Mouse (Mus musculus) thymus, adult 18-20 months (tissue): ENCODE data around the gene 1110065P20Rik.

Experiments
- DNase-seq, 2 experiments: peaks; one replicate each; pipeline ENCODE4 v3.0.0; 2022; ENCODE audit warnings: mixed read lengths in 2 of 2

1110065P20Rik gene

DNA sequence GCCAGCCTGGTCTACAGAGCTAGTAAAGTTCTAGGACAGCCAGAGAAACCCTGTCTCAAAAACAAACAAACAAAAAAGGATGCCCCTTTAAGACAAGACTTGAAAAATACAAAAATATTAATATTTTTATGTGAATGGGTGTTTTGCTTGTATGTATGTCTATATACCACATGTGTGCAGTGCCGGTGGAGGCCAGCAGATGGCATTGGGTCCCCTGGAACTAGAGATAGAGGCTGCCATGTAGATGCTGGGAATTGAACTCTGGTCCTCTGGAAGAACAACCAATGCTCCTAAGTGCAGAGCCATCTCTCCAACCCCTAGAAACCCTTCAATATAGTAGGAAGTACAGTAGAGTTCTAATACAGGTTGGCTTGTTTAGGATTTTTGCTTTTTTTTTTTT is 10.0 kb downstream of the 1110065P20Rik start:
- no peak for DNase-seq

DNA sequence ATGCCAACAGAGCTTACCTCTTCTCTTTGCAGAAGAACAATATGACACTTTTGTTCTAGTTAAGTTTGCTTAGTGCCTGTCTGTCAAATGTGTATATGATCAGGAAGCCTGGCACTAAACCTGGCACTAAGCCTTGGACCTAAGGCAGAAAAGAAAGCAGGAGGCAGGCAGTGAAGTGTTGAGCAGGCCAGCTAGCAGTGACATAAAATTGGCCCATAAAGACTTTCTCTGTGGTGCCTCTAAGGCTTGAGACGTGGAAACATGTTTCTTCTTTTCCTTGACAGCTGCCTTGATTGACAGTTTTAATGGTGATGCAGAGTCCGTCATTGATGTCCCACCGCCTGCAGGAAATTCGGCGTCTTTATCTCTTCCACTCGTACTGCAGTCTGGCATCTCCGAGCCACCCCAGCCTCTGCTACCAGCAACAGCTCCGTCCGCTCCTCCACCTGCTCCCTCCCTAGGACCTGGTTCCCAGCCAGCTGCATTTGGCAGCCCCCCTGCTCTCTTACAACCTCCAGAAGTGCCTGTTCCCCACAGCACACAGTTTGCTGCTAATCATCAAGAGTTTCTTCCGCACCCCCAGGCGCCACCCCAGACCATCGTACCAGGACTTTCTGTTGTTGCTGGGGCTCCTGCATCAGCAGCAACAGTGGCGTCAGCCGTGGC is 12.8 kb downstream of the 1110065P20Rik start:
- DNase-seq, result no peak

DNA sequence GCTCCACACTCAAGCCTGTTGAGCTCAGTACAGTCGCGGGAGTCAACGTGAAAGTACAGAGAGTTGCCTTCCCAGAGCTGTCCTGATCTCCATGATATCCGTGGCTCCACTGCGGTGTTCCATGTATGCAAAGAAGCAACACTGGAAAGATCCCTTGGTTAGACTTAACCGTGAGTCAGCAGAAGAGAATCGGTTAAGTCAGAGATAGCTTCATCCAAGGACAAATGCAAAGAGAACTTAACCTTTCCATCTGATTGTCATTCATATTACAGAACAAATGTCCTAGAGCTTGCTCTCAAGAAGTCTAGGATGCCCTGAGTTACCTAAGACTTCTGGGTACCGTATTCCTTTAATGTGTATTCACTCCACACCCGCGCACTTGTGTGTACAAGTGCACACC is 18.2 kb downstream of the 1110065P20Rik start:
- DNase-seq, result no peak

DNA sequence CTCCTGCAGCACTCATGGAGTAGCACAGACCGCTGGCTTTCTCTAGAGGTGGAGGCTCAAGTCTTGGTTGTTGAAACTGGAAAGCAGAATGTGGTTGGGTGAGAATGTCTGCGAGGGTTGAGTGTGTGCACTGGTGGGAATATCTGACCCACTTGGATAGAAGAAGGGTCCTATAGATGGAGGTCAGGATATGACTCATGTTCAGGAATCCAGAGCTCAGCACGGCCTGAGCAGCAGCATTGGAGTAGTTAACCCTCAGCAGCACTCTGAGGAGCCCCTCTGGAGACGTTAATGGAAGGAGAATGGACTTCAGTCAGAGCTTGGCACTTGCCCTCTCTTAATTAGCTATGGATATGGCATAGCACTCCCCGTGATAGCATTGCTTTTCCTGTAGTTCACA is 21.3 kb downstream of the 1110065P20Rik start:
- DNase-seq, result no peak

DNA sequence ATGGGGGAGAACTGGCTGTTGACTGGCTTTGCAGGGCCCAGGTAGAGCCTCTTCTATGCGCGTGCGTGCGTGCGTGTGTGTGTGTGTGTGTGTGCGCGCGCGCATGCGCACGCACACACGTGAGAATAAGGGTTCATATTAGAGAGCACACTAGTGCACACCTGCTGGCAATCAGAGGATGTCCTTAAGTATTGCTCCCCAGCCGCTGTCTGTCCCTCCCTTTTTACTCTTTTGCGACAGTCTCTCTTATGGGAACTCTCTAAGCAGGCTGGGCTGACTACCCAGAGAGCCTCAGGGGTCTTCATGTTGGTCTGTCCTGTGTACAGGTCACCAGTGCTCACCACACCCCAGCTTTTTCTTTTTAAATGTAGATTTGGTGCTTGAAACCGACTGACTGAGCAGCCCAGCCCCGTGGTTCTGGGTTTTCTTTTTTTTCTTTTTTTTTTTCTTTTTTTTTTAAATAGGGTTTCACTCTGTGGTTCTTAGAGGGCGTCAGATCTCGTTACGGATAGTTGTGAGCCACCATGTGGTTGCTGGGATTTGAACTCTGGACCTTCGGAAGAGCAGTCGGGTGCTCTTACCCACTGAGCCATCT is 25.5 kb downstream of the 1110065P20Rik start:
- no peak for DNase-seq

DNA sequence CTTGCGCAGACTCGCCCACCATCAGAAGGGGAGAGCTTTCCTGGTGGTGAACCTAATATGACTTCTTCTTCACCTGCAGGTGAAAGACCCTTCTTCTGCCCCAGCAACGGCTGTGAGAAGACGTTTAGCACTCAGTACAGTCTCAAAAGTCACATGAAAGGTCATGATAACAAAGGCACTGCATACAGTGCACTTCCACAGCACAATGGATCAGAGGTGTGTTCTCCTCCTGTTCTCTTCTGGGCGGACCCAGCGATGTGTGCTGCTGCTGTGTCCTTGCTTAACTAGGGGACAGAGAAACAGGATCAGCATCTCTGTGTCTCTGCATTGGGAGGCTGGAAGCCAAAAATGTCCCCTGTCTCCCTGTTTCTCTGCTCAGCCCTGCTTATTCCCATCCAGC is 26.0 kb downstream of the 1110065P20Rik start:
- no peak for DNase-seq

DNA sequence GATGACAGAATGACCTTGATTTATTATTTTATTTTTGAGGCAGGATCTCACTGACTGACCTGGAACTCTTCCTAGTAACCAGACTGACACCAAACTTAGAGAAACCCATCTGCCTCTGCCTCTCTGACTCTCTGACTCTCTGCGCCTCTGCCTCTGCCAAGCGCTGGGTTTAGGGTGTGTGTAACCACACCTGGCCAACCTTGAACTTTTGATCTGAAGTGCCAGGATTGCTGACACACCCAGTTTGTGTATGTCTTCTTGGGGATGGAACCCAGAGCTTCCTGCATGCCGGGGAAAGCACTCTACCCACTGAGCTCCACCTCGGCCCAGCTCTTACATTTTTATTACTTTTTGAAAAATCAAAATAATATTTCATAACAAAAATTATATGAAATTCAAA is 32.2 kb downstream of the 1110065P20Rik start:
- DNase-seq, result no peak

DNA sequence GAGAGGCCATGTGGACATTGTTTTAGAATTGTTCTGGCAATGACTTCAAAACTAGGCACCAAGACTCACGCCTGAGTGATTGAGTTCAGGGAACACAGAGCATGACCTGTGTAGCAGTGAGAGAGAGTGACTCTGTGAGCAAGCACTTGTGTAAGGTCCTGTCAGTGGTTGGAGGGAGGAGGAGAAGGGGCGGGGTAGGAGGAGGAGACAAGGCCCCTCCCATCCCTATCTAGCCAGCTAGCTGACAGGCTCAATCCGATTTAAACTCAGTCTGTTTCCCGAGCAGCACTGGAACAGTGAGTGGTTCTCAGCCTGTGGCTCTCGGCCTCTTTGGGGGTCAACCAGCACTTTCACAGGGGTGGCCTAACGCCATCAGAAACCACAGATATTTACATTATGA is 33.2 kb downstream of the 1110065P20Rik start:
- DNase-seq, result no peak

DNA sequence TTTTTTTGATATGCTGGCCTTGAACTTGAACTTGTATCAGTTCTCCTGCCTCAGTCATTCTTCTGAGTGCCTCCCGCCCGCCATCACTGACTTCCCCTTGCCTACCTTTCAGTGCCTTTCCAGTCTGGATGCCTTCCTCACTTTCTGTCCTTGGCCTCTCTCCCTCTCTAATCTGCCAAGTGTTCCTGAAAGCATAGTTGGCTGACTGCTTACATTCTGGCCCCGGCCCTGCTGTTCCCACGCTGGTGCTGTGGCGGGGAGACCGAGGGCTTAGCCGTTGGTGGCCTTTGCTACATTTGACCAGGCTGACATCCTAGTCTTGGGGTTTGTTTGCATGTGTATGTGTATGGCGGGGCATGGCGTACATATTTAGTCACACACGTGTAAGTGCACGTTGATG is 35.1 kb downstream of the 1110065P20Rik start:
- no peak for DNase-seq

DNA sequence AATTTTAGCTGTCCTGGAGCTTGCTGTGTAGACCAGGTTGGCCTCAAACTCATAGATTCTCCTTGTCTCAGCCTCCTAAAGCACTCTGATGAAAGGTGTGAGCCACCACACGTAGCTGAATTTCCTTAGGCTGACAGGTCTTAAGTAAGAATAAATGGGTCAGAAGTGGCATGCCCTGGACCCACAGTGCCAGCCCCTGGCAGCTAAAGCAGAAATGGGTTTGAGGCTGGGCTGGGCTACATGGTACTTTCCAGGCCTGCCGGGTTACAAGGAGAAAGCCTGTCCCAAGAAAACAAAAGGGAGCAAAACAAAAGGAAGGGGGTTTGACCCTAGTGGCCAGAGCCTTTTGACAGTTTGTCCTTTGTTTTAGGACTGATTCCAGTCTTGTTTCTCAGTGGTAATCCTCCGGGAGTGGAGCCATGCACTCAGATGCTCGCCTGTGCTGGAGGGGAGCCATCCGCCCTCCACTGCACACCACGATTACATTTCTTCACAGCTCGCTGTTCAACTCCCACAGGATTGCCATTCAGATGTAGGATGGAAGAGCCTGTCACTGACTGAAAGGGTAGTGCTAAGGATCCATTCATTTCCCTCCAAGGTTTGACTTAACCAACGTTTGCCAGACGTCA is 39.5 kb downstream of the 1110065P20Rik start:
- no peak for DNase-seq

DNA sequence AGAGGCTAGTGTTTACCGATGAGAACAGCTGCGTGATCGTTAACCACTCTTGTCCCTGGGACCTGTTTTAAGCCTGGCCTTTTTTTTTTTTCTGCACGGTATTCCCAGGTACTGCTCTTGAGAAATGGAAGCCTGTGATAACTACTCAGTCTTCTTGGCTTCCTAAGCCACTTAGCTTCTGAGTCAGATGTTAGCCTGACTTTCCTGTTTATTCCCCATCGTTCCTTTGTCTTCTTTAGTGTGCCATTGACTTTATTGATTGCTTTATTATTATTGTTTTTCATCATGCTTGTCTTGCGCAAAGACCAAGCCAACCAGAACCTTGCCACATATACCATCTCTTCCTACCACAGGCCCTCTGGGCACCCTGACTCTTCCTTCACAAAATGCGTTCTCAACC is 40.9 kb downstream of the 1110065P20Rik start:
- no peak for DNase-seq

DNA sequence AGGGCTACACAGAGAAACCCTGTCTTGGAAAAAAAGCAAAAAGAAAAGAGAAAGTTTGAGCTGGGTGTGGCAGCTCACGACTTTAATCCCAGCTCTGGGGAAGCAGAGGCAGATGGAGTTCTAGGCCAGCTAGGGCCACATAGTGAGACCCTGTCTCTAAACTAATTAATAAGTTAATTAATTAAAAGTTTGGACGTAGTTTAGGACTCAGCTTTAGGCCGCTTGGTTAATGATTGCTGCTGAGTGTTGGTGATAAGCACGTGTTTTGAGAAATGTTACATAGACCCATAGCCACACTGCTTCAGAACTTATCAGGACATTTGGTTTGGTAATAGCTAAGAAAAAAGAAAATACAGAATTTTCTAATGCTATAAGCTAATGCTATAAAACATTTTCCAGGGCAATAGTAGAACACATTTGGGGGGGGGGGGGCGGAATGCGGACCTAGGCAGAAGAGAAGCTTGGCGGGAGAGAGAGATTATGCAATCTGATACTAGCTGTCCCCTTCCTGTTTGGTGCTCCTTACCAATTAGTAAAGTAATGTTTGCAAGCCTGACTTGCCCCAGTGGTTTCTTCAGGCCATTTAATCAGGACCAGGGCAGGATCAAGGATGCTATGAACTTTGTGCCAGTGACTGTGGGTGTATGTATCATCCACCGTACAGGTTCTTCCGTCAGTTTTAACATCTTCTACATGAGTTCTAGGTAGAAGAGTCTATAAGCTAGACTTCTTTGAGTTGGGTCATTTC is 41.7 kb downstream of the 1110065P20Rik start:
- DNase-seq, result no peak

DNA sequence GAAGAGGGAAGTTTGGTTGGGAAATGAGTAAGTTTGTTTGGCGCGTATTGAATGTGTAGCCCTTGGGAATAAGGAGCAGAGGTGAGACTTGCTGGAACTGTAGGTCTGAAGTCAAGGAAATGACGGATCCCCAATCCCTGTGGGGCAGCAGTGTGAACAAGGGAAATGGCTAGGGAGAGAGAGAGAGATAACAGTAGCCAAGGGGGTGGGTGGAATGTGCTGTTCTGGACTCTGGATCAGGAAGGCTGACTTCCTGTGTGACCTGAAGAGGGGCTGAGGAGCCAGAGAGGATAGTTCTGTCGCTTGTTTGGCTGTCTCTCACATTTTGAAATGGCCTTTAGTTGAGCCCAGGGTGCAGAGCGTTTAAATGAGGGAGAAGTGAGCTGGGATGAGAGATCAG is 42.5 kb downstream of the 1110065P20Rik start:
- DNase-seq, result no peak

DNA sequence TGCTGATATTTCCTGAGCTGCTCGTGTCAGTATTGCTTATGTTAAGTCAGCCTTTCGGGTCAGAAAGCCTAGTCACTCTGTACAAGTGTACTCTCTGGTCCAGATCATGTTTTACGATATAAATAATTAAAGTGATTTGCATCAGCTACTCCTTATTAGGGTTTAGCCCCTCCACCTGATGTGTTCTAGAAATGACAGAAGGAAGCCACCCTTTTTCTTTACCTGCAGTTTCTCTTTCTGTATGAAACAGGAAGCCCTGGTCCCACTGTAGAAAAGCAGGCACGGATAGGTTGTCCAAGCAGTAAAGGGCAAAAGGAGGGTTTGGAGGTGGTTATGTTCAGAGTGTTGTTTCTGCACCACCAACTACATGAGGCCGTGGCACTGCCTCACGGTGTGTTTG is 47.6 kb downstream of the 1110065P20Rik start:
- DNase-seq, result no peak

DNA sequence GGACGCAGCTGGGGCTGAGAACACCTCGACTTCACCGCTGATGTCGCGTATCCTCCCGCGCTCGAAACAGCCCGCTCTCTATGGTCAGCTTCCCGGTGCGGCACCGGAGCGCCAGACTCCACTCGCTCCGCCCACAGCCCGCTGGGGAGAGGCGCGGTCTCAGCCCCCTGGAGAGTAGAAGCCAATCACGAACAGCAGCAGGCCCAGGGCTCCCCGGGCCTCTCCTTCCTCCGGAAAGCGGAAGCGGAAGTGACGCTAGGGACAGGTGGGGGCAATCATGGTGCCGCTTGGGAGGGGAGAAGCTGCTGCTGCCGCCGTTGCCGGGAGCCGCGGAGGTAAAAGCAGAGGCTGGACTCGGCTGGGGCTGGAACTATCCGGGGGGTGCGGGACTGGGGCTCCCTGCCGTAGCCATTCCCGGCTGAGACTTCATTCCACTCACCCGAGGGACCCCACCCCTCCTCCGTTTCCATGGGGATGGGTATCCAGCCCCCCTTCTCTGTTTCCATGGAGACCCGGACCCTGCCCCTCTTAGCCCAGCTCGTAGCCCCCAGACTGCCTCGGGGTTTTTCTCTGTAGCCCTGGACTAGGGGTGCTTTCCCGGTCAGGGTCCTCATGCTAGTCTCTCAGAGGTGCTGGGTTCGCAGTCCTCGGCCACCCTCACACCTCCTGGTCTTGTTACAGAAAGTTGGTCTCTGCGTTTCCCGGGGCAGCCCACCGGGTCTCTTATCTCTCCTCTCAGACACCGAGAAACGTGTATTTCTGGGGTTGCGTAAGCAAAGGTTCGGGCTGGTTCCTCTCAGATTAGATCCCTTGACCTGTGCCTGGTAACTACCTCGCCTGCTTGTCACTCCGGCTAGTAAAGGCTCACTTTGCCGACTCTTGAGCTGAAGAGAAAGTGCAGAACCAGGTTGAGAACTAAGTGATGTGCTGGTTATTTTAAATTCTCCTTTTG is 48.4 kb downstream of the 1110065P20Rik start:
- peak; percentile 96 to 97 for DNase-seq

DNA sequence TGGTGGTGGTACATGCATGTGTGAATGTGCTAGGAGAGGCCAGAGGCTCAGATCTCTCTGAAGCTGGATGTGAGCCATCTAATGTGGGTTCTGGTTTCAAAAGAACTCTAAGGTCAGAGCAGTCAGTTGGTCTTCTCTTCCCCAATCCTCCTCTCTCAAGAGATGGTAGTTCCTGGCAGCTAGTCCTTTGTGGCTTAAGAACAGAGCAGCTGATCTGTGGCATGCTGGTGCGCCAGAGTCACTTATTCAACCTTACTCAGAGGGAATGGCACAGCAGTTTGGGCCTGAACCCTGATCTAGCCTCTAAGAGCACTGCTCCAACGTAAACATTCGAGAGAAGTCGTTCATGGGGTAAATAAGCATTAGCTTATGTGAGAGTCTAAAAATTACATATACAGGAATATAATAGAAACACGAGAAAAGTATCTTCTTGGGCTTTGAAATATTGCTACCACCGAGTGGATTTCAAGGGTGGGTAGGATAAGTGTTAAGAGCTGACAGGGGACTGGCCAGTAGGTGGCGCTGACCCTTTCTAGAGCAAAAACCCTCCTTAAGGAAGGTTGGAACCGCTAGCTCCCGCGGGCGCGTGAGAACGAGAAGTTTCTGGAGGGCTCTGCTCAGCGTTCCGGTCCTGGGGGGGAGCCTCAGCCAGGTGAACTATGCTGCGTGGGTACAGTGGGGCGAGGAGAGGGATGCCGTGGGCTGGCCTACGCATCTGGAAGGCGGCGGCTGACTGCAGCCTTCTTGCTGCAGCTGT is 49.3 kb downstream of the 1110065P20Rik start, which contains the start of gene Mtf1:
Mtf1 (plus strand) TSS at position 553 of the 757 bp plus-strand sequence.
- DNase-seq, result peak; percentile 68 to 79
